Mouse (Mus musculus): ENCODE measurements around the gene Map3k3.
"Not testable (repeated sequence)": the region's sequence is repeated elsewhere in the genome, so short reads cannot be mapped to it uniquely, and the experiment has no call there.

Gene Map3k3

GRCm38 (mm10) chr11:106084911-106085561 is 623 bp downstream of the Map3k3 start:
- DNase-seq (ENCODE audit: low spot score) = peak; percentile 75

- DNase-seq (ENCODE audit: low spot score) = no peak
Measured at GRCm38 (mm10) chr11:106098223-106098622, 13.8 kb downstream of the Map3k3 start.

GRCm38 (mm10) chr11:106102866-106103265 is 18.5 kb downstream of the Map3k3 start:
- DNase-seq (ENCODE audit: low spot score) = no peak

GRCm38 (mm10) chr11:106106047-106106587 is 21.7 kb downstream of the Map3k3 start:
- DNase-seq (ENCODE audit: low spot score) = no peak

- DNase-seq (ENCODE audit: low spot score) = no peak
Measured at GRCm38 (mm10) chr11:106111688-106112087, 27.3 kb downstream of the Map3k3 start.

GRCm38 (mm10) chr11:106122221-106122620 is 37.8 kb downstream of the Map3k3 start:
- no peak for DNase-seq (ENCODE audit: low spot score)

- no peak for DNase-seq (ENCODE audit: low spot score)
Measured at GRCm38 (mm10) chr11:106122736-106123135, 38.3 kb downstream of the Map3k3 start.

- DNase-seq (ENCODE audit: low spot score) = no peak
Measured at GRCm38 (mm10) chr11:106124784-106125183, 40.4 kb downstream of the Map3k3 start.

- no peak for DNase-seq (ENCODE audit: low spot score)
Measured at GRCm38 (mm10) chr11:106125827-106126226, 41.4 kb downstream of the Map3k3 start.

- not testable (repeated sequence) for DNase-seq (ENCODE audit: low spot score)
Measured at GRCm38 (mm10) chr11:106126727-106127373, 42.4 kb downstream of the Map3k3 start.

GRCm38 (mm10) chr11:106129477-106129876 is 45.1 kb downstream of the Map3k3 start:
- DNase-seq (ENCODE audit: low spot score) = no peak

GRCm38 (mm10) chr11:106132516-106132915 is 48.1 kb downstream of the Map3k3 start:
- no peak for DNase-seq (ENCODE audit: low spot score)

- peak; percentile 56 for DNase-seq (ENCODE audit: low spot score)
Measured at GRCm38 (mm10) chr11:106134580-106135528, 50.4 kb downstream of the Map3k3 start.

- DNase-seq (ENCODE audit: low spot score) = no peak
Measured at GRCm38 (mm10) chr11:106151219-106151618, 66.8 kb downstream of the Map3k3 start.

- no peak for DNase-seq (ENCODE audit: low spot score)
Measured at GRCm38 (mm10) chr11:106152132-106152531, 67.7 kb downstream of the Map3k3 start.

GRCm38 (mm10) chr11:106154091-106154490 is 69.7 kb downstream of the Map3k3 start:
- DNase-seq (ENCODE audit: low spot score) = peak; percentile 16

- no peak for DNase-seq (ENCODE audit: low spot score)
Measured at GRCm38 (mm10) chr11:106154770-106155169, 70.4 kb downstream of the Map3k3 start.

GRCm38 (mm10) chr11:106155761-106156160 is 71.3 kb downstream of the Map3k3 start:
- no peak for DNase-seq (ENCODE audit: low spot score)

GRCm38 (mm10) chr11:106156257-106156656 is 71.8 kb downstream of the Map3k3 start:
- no peak for DNase-seq (ENCODE audit: low spot score)

GRCm38 (mm10) chr11:106157154-106157553 is 72.7 kb downstream of the Map3k3 start:
- DNase-seq (ENCODE audit: low spot score) = no peak

GRCm38 (mm10) chr11:106158081-106158929 is 73.9 kb downstream of the Map3k3 start:
- peak; percentile 55 for DNase-seq (ENCODE audit: low spot score)

GRCm38 (mm10) chr11:106158930-106159215 is 74.5 kb downstream of the Map3k3 start:
- no peak for DNase-seq (ENCODE audit: low spot score)
